Mouse (Mus musculus) heart, embryonic 14.5 days (tissue): ENCODE measurements around the gene Evpl. TPM values are rescaled to one million over a fixed set of nuclear protein-coding genes. Genes with fewer than 3 reads are reported as not detected.
"Not testable (repeated sequence)": the region's sequence is repeated elsewhere in the genome, so short reads cannot be mapped to it uniquely, and the experiment has no call there.

Experiments
- ATAC-seq: fragments of 200-750 bp; cut with Nextera tagmentation; 2 replicates; pipeline ENCODE4 v1.8.0; 2017; ENCODE audit warnings: low read depth, moderate TSS enrichment; ENCODE audit not compliant: insufficient number of reproducible peaks, insufficient read depth, low FRiP score
- H3K27ac ChIP-seq, 2 experiments: fragments of 200-500 bp in 1 of 2; fragments of 300-500 bp in 1 of 2; sonication (generic) in 1 of 2; replicated peaks in 1 of 2; 2 replicates each; pipeline ENCODE4 v1.5.1; 2012 to 2014; ENCODE audit warnings: low read depth in 2 of 2, low read length in 2 of 2, control low read depth in 1 of 2, mild to moderate bottlenecking in 1 of 2, mixed read lengths in 1 of 2; ENCODE audit not compliant: control insufficient read depth in 1 of 2, insufficient read depth in 1 of 2
- H3K27me3 ChIP-seq: fragments of 300-500 bp; sonication (generic); 2 replicates; pipeline ENCODE4 v1.6.1; 2014; ENCODE audit warnings: mild to moderate bottlenecking, low read length, control low read depth; ENCODE audit not compliant: control insufficient read depth, insufficient read depth
- H3K36me3 ChIP-seq: fragments of 300-500 bp; sonication (generic); 2 replicates; pipeline ENCODE4 v1.6.1; 2014; ENCODE audit warnings: mild to moderate bottlenecking, control low read depth, low read length, mixed read lengths; ENCODE audit not compliant: control insufficient read depth, insufficient read depth
- H3K4me1 ChIP-seq, 2 experiments: fragments of 200-500 bp in 1 of 2; fragments of 300-500 bp in 1 of 2; sonication (generic) in 1 of 2; 2 replicates each; pipeline ENCODE4 v1.6.1; 2012 to 2014; ENCODE audit warnings: low read length in 2 of 2, control low read depth in 1 of 2, mixed read lengths in 1 of 2; ENCODE audit not compliant: control insufficient read depth in 2 of 2, insufficient read depth in 2 of 2
- H3K4me2 ChIP-seq: fragments of 300-500 bp; sonication (generic); 2 replicates; pipeline ENCODE4 v1.6.1; 2014; ENCODE audit warnings: mild to moderate bottlenecking, low read length
- H3K4me3 ChIP-seq, 2 experiments: fragments of 200-500 bp in 1 of 2; fragments of 300-500 bp in 1 of 2; sonication (generic) in 1 of 2; 2 replicates each; pipeline ENCODE4 v1.5.1; 2012 to 2014; ENCODE audit warnings: low read length in 2 of 2, mild to moderate bottlenecking in 2 of 2, control low read depth in 1 of 2, low read depth in 1 of 2, moderate library complexity in 1 of 2; ENCODE audit not compliant: control insufficient read depth in 1 of 2, insufficient read depth in 1 of 2
- H3K9ac ChIP-seq: fragments of 300-500 bp; sonication (generic); 2 replicates; pipeline ENCODE4 v1.6.1; 2014; ENCODE audit warnings: mild to moderate bottlenecking, low read length
- H3K9me3 ChIP-seq: fragments of 300-500 bp; sonication (generic); 2 replicates; pipeline ENCODE4 v1.6.1; 2016; ENCODE audit warnings: low read length, control low read depth; ENCODE audit not compliant: control insufficient read depth
- WGBS: fragments of 180-500 bp; shearing (Covaris S2); extraction: QIAGEN DNeasy Blood & Tissue Kit; methylation state at CpG from one replicate; pipeline ENCODE4 v1.1.7; 2014; 5-methylcytosine and 5-hydroxymethylcytosine counted together
- polyA plus RNA-seq: library from polyadenylated mRNA; unstranded; fragments of >200 nt; fragmentation: Nextera tagmentation; extraction: Ambion mirVana; gene quantifications from 2 replicates; pipeline ENCODE4 v1.2.1, GENCODE M21; 2014

Evpl gene
- polyA plus RNA-seq, 1 experiment from 2014 or later = 0.63 TPM

- no peaks in the 10 kb centered on the region for H3K36me3 ChIP-seq
- H3K4me2 ChIP-seq = peak within 1 kb of the TSS; percentile 67
- no peak for ATAC-seq
- H3K4me1 ChIP-seq = peaks cover 5 to 8% of the 10 kb centered on the region in 2 experiments
- H3K4me3 ChIP-seq = peak within 1 kb of the TSS; percentile 29 to 34
- H3K9ac ChIP-seq = peak within 1 kb of the TSS; percentile 49; the same call in 1 of the 2 replicates
- H3K9me3 ChIP-seq = 0 out of 2 replicates have a peak, but pooled peaks cover 3% of the 10 kb centered on the region
- 5% methylated on average over 48 of the region's 48 CpGs for WGBS
- H3K27ac ChIP-seq = no peak within 1 kb of the TSS
- peaks cover 63% of the 10 kb centered on the region for H3K27me3 ChIP-seq
Measured at GRCm38 (mm10) chr11:116280751-116281663, 43.1 kb upstream of the Evpl start, which contains the start of gene Galr2. Galr2 (plus strand) TSS chr11:116280939.

- not testable (repeated sequence) for H3K27ac ChIP-seq, ATAC-seq, H3K4me3 ChIP-seq, H3K4me2 ChIP-seq, H3K36me3 ChIP-seq, H3K9me3 ChIP-seq, H3K9ac ChIP-seq
- peaks cover 26% of the 10 kb centered on the region for H3K27me3 ChIP-seq
- H3K4me1 ChIP-seq = peaks cover 12 to 17% of the 10 kb centered on the region in 2 experiments
- WGBS = 93% methylated on average over 1 of the region's 1 CpGs
Measured at GRCm38 (mm10) chr11:116277184-116277583, 39.3 kb upstream of the Evpl start.

GRCm38 (mm10) chr11:116274045-116274666 lies 36.3 kb upstream of the Evpl start, which contains the start of gene Srp68:
Srp68 (minus strand) TSS chr11:116274217.
- H3K27me3 ChIP-seq = no peaks in the 10 kb centered on the region
- 3% methylated on average over 32 of the region's 32 CpGs for WGBS
- peak; percentile 95 for ATAC-seq

GRCm38 (mm10) chr11:116273469-116274044 lies 35.7 kb upstream of the Evpl start:
- 0 out of 2 replicates have a peak, but pooled peaks have one; percentile 6 for ATAC-seq
- 1% methylated on average over 39 of the region's 39 CpGs for WGBS

More at GRCm38 (mm10) chr11:116274045-116274666, 36.3 kb upstream of the Evpl start, which contains the start of gene Srp68:
- Histone ChIP-seq H3K4me2 (peak within 1 kb of the TSS; percentile 76), H3K4me3 (peak within 1 kb of the TSS; percentile 79 to 91), H3K9me3 (no peaks in the 10 kb centered on the region), H3K27ac (peak within 1 kb of the TSS; percentile 78 to 86), H3K36me3 (peaks cover 32% of the 10 kb centered on the region), H3K9ac (peak within 1 kb of the TSS; percentile 92), H3K4me1 (peaks cover 7 to 12% of the 10 kb centered on the region in 2 experiments)

GRCm38 (mm10) chr11:116272589-116273468 lies 35.0 kb upstream of the Evpl start:
- peak overlapping the region; percentile 92 for H3K9ac ChIP-seq
- H3K9me3 ChIP-seq = no peaks in the 10 kb centered on the region
- H3K27ac ChIP-seq = no peak overlapping the region
- ATAC-seq = no peak
- peaks cover 42% of the 10 kb centered on the region for H3K36me3 ChIP-seq
- H3K4me2 ChIP-seq = peak overlapping the region; percentile 76
- H3K4me1 ChIP-seq = peaks cover 7 to 12% of the 10 kb centered on the region in 2 experiments
- H3K27me3 ChIP-seq = no peaks in the 10 kb centered on the region
- 40% methylated on average over 12 of the region's 12 CpGs for WGBS
- peak overlapping the region; percentile 79 to 91 for H3K4me3 ChIP-seq

More at GRCm38 (mm10) chr11:116273469-116274044, 35.7 kb upstream of the Evpl start:
- Histone ChIP-seq H3K9me3 (no peaks in the 10 kb centered on the region), H3K27ac (peak overlapping the region; percentile 46 to 86; a peak in 2 of 4 replicates), H3K9ac (peak overlapping the region; percentile 92), H3K36me3 (peaks cover 36% of the 10 kb centered on the region), H3K4me3 (peak overlapping the region; percentile 79 to 91), H3K4me2 (peak overlapping the region; percentile 76), H3K4me1 (peaks cover 7 to 12% of the 10 kb centered on the region in 2 experiments), H3K27me3 (no peaks in the 10 kb centered on the region)

- no peak for ATAC-seq
- Histone ChIP-seq H3K4me1 (peaks cover 5 to 12% of the 10 kb centered on the region in 2 experiments), H3K4me3 (no peak overlapping the region), H3K4me2 (no peak overlapping the region), H3K27ac (no peak overlapping the region), H3K9me3 (no peaks in the 10 kb centered on the region), H3K36me3 (peaks cover 75% of the 10 kb centered on the region), H3K27me3 (no peaks in the 10 kb centered on the region), H3K9ac (no peak overlapping the region)
- WGBS = 86% methylated on average over 8 of the region's 8 CpGs
Measured at GRCm38 (mm10) chr11:116269560-116269959, 31.7 kb upstream of the Evpl start.
